Mouse (Mus musculus): Measurements from ENCODE around the gene Rps15.

DNA sequence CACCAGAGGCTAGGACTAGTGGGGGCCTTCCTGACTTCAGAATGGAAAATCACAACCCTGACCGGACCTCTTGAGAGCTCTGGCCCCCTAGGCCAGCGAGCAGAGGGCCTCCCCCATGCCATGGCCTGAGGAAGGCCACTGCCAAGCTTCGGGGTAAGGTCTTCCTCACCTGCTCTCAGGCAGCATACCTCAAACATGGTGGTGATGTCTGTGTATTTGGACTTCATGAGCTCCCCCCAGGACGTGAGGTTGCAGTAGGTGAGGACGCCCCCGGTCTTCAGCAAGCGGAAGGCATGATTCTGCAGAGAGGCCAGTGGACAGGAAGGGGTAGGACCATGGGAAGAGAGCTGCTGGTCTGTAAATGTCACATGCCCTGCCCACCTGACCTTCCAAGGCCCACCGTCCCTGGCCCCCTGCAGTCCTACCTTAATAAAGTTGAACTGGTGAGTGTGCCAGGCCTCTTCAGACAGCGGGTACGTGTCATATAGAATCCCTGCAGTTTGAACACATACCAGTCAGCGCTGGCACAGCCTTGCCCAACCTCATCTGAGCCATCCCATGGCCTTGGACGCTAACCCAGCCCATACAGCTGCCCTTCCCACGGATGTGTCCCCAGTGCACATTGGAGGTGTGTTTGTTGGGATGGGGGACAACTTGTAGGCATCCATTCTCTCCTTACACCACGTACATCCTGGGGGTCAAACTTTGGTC, 33.3 kb upstream of the Rps15 start:
- TF ChIP-seq EP300 (IDR thresholded peaks at IDR 0.05; ENCODE audit: low read depth) (no peak), CTCF (IDR thresholded peaks at IDR 0.05; ENCODE audit: low read depth) (no peak)

Data from liver, embryonic 14.5 days (tissue).